Mouse (Mus musculus): Measurements from ENCODE around the gene Sntb2.

GRCm38 (mm10) chr8:106929921-106930320 is 5.6 kb upstream of the Sntb2 start:
- no peak for TF ChIP-seq CTCF (conservative IDR thresholded peaks at IDR 0.05; ENCODE audit: low read length)
- no peak for TF ChIP-seq NANOG (IDR thresholded peaks at IDR 0.05; ENCODE audit: borderline replicate concordance, low read length)
- TF ChIP-seq POU5F1 (IDR thresholded peaks at IDR 0.05; ENCODE audit: borderline replicate concordance, low read length): no peak
